Mouse (Mus musculus): ENCODE results near the gene Nhlh1.

DNA sequence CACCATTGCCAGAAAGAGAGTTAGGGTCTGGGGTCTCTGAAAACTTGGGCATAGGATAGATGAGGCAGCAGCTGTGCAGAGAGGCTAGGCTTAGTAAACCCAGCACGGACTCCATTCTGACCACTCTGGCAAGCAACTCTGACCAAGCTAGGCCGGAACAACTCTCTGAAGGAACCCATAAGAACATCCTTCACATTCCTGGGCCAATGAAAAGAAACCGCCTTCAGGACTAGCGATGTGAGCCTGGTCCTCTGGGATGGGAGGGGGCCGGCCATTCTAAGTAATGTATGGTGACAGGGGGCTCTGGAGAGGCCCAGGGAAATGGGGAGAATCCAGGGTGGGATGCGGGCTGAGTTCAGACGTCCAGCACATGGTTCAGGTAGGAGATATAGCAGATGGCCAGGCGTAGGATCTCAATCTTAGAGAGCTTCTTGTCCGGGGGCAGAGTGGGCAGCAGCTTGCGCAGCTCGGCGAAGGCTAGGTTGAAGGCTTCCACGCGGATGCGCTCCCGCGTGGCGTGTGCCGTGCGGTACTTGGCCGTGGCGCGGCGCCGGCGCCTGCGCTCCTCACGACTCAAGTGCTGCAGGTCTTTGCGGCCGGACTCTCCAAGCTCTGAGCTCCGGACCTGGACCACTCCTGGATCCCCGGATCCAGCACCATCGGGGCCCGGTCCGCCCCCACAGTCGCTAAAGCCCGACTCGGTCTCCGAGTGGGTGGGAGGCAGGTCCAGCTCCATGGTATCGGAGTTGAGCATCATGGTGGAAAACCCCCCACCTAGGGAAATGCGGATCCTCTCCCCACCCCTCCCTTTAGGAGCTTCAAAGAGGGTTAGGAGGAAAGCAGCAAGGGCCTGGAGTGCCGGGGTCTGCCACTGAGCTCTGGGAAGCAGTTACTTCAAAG, 3.6 kb downstream of the Nhlh1 start:
- no peak for TF ChIP-seq CTCF (IDR thresholded peaks at IDR 0.05; ENCODE audit: low read depth)
- no peak for TF ChIP-seq EP300 (IDR thresholded peaks at IDR 0.05; ENCODE audit: low read depth)

Measured in liver, embryonic 14.5 days (tissue).